Mouse (Mus musculus) mouse embryonic stem cell (cell line): ENCODE measurements around the gene Endov.

Experiments used
- in situ Hi-C, 2 experiments: fragments of 300-500 bp; cut with MboI; formaldehyde crosslinking; loops; 1 replicate in 1 of 2; 3 replicates in 1 of 2; pipeline ENCODE4 v1.14.3; 2019 to 2020; ENCODE audit warnings: low sequenced_read_pairs in 2 of 2, low pct_unique_long_range_greater_than_20kb in 1 of 2, mixed read lengths in 1 of 2; ENCODE audit not compliant: unreplicated experiment in 1 of 2

The Endov gene

GRCm38 (mm10) chr11:119490861-119491689, at the start of gene Endov:
Gene Endov, plus strand, starts transcription at chr11:119491347.
- in situ Hi-C loops, result no loop called here

GRCm38 (mm10) chr11:119442199-119442598, 48.9 kb upstream of the Endov start:
- in situ Hi-C loops, result loop anchor here (5.0 kb wide), 1 partner anchor 40 kb away; no protein-coding TSS in a partner anchor

- in situ Hi-C loops, result loop anchor here (5.0 kb wide), 1 partner anchor 39 kb away; no protein-coding TSS in a partner anchor
Observed at GRCm38 (mm10) chr11:119443442-119443841, 47.7 kb upstream of the Endov start.

GRCm38 (mm10) chr11:119456097-119456496, 35.0 kb upstream of the Endov start:
- in situ Hi-C loops, result no loop called here

- in situ Hi-C loops, result no loop called here
Observed at GRCm38 (mm10) chr11:119477876-119478275, 13.3 kb upstream of the Endov start.

- in situ Hi-C loops, result no loop called here
Observed at GRCm38 (mm10) chr11:119491690-119492087, 542 bp downstream of the Endov start.

- in situ Hi-C loops, result no loop called here
Observed at GRCm38 (mm10) chr11:119492830-119493229, 1.7 kb downstream of the Endov start.

- in situ Hi-C loops, result no loop called here
Observed at GRCm38 (mm10) chr11:119493516-119493915, 2.4 kb downstream of the Endov start.

GRCm38 (mm10) chr11:119496147-119496546, 5.0 kb downstream of the Endov start:
- in situ Hi-C loops, result no loop called here

GRCm38 (mm10) chr11:119497451-119497850, 6.3 kb downstream of the Endov start:
- in situ Hi-C loops, result no loop called here

GRCm38 (mm10) chr11:119499297-119499696, 8.2 kb downstream of the Endov start:
- in situ Hi-C loops, result no loop called here

- in situ Hi-C loops, result loop anchor here in 1 of 2 experiments (10.0 kb wide), 1 partner anchor 405 kb away; no protein-coding TSS in a partner anchor
Observed at GRCm38 (mm10) chr11:119500011-119500410, 8.9 kb downstream of the Endov start.

GRCm38 (mm10) chr11:119503675-119504074, 12.5 kb downstream of the Endov start:
- in situ Hi-C loops, result loop anchor here in 1 of 2 experiments (10.0 kb wide), 1 partner anchor 401 kb away; no protein-coding TSS in a partner anchor

- in situ Hi-C loops, result loop anchor here in 1 of 2 experiments (10.0 kb wide), 1 partner anchor 398 kb away; no protein-coding TSS in a partner anchor
Observed at GRCm38 (mm10) chr11:119506386-119506785, 15.2 kb downstream of the Endov start.

- in situ Hi-C loops, result loop anchor here in 1 of 2 experiments (10.0 kb wide), 1 partner anchor 397 kb away; no protein-coding TSS in a partner anchor
Observed at GRCm38 (mm10) chr11:119507772-119508171, 16.6 kb downstream of the Endov start.

GRCm38 (mm10) chr11:119509165-119509776, 18.1 kb downstream of the Endov start:
- in situ Hi-C loops, result loop anchor here in 1 of 2 experiments (10.0 kb wide), 1 partner anchor 396 kb away; no protein-coding TSS in a partner anchor

- in situ Hi-C loops, result loop anchor here in 1 of 2 experiments (10.0 kb wide), 1 partner anchor 392 kb away; no protein-coding TSS in a partner anchor
Observed at GRCm38 (mm10) chr11:119513038-119513659, 22.0 kb downstream of the Endov start.

- in situ Hi-C loops, result loop anchor here in 1 of 2 experiments (10.0 kb wide), 1 partner anchor 391 kb away; no protein-coding TSS in a partner anchor
Observed at GRCm38 (mm10) chr11:119514108-119514860, 23.1 kb downstream of the Endov start.
